Mouse (Mus musculus) retina, postnatal 7 days (tissue): ENCODE results near the gene 9530068E07Rik.

Experiments used
- DNase-seq: peaks from one replicate; pipeline ENCODE4 v3.0.0-alpha.2; 2012; ENCODE audit warnings: low read depth, low spot score

9530068E07Rik gene

GRCm38 (mm10) chr11:52421053-52421778, 25.0 kb downstream of the 9530068E07Rik start:
- DNase-seq, result peak; percentile 54

GRCm38 (mm10) chr11:52429440-52429839, 33.2 kb downstream of the 9530068E07Rik start:
- no peak for DNase-seq

GRCm38 (mm10) chr11:52431594-52431993, 35.4 kb downstream of the 9530068E07Rik start:
- DNase-seq, result peak; percentile 63

GRCm38 (mm10) chr11:52432148-52432547, 35.9 kb downstream of the 9530068E07Rik start:
- DNase-seq, result no peak

GRCm38 (mm10) chr11:52433076-52433796, 37.0 kb downstream of the 9530068E07Rik start:
- no peak for DNase-seq

GRCm38 (mm10) chr11:52433797-52434195, 37.6 kb downstream of the 9530068E07Rik start:
- no peak for DNase-seq

- no peak for DNase-seq
Measured at GRCm38 (mm10) chr11:52435466-52435865, 39.2 kb downstream of the 9530068E07Rik start.

GRCm38 (mm10) chr11:52437123-52437522, 40.9 kb downstream of the 9530068E07Rik start:
- no peak for DNase-seq

GRCm38 (mm10) chr11:52441096-52441495, 44.9 kb downstream of the 9530068E07Rik start:
- DNase-seq, result no peak

- DNase-seq, result no peak
Measured at GRCm38 (mm10) chr11:52447242-52447641, 51.0 kb downstream of the 9530068E07Rik start.

- no peak for DNase-seq
Measured at GRCm38 (mm10) chr11:52449004-52449403, 52.8 kb downstream of the 9530068E07Rik start.

- DNase-seq, result no peak
Measured at GRCm38 (mm10) chr11:52458281-52458680, 62.1 kb downstream of the 9530068E07Rik start.
